Mouse (Mus musculus) cerebellum, adult 18-20 months (tissue): ENCODE results near the gene Cdk5r2.
A peak's percentile ranks its signal among the peaks of the same experiment; 100 is the strongest.
"Not testable (repeated sequence)": the region's sequence is repeated elsewhere in the genome, so short reads cannot be mapped to it uniquely, and the experiment has no call there.

Experiments used
- DNase-seq, 2 experiments: peaks; one replicate each; pipeline ENCODE4 v3.0.0; 2021

The Cdk5r2 gene

GRCm38 (mm10) chr1:74854306-74855056, at the start of gene Cdk5r2:
Gene Cdk5r2 (plus strand): TSS chr1:74854934.
- DNase-seq = peak; percentile 95 to 96

GRCm38 (mm10) chr1:74805340-74805835, 49.3 kb upstream of the Cdk5r2 start:
- no peak for DNase-seq

GRCm38 (mm10) chr1:74805843-74806242, 48.9 kb upstream of the Cdk5r2 start:
- peak in 1 of 2 experiments; percentile 0 for DNase-seq

GRCm38 (mm10) chr1:74806360-74807311, 48.1 kb upstream of the Cdk5r2 start:
- DNase-seq = no peak

GRCm38 (mm10) chr1:74807551-74808071, 47.1 kb upstream of the Cdk5r2 start:
- no peak for DNase-seq

- DNase-seq = peak; percentile 73 to 79
Observed at GRCm38 (mm10) chr1:74808078-74808477, 46.7 kb upstream of the Cdk5r2 start.

- no peak for DNase-seq
Observed at GRCm38 (mm10) chr1:74809007-74809406, 45.7 kb upstream of the Cdk5r2 start.

GRCm38 (mm10) chr1:74814931-74815647, 39.6 kb upstream of the Cdk5r2 start:
- DNase-seq = no peak

- DNase-seq = not testable (repeated sequence)
Observed at GRCm38 (mm10) chr1:74815965-74816364, 38.8 kb upstream of the Cdk5r2 start.

- peak; percentile 90 to 93 for DNase-seq
Observed at GRCm38 (mm10) chr1:74816612-74817199, 38.0 kb upstream of the Cdk5r2 start.

- DNase-seq = no peak
Observed at GRCm38 (mm10) chr1:74817219-74817618, 37.5 kb upstream of the Cdk5r2 start.

GRCm38 (mm10) chr1:74818509-74818908, 36.2 kb upstream of the Cdk5r2 start:
- no peak for DNase-seq

- not testable (repeated sequence) for DNase-seq
Observed at GRCm38 (mm10) chr1:74823598-74823997, 31.1 kb upstream of the Cdk5r2 start.

GRCm38 (mm10) chr1:74824518-74825302, 30.0 kb upstream of the Cdk5r2 start:
- DNase-seq = no peak

- DNase-seq = no peak
Observed at GRCm38 (mm10) chr1:74830061-74830460, 24.7 kb upstream of the Cdk5r2 start.

GRCm38 (mm10) chr1:74833255-74833654, 21.5 kb upstream of the Cdk5r2 start:
- no peak for DNase-seq

- no peak for DNase-seq
Observed at GRCm38 (mm10) chr1:74843090-74843489, 11.6 kb upstream of the Cdk5r2 start.

- no peak for DNase-seq
Observed at GRCm38 (mm10) chr1:74846341-74846740, 8.4 kb upstream of the Cdk5r2 start.

GRCm38 (mm10) chr1:74848946-74849345, 5.8 kb upstream of the Cdk5r2 start:
- no peak for DNase-seq

GRCm38 (mm10) chr1:74850251-74850650, 4.5 kb upstream of the Cdk5r2 start:
- DNase-seq = no peak
